Mouse (Mus musculus): ENCODE measurements around the gene Txnrd2.

Txnrd2 gene

GRCm38 (mm10) chr16:18416837-18417236 is 9.3 kb upstream of the Txnrd2 start:
- ATAC-seq (ENCODE audit: low TSS enrichment): peak; percentile 44

- no peak for ATAC-seq (ENCODE audit: low TSS enrichment)
Observed at GRCm38 (mm10) chr16:18417491-18417890, 8.7 kb upstream of the Txnrd2 start.

GRCm38 (mm10) chr16:18418756-18419602 is 7.2 kb upstream of the Txnrd2 start:
- no peak for ATAC-seq (ENCODE audit: low TSS enrichment)

- ATAC-seq (ENCODE audit: low TSS enrichment): no peak
Observed at GRCm38 (mm10) chr16:18419603-18420026, 6.6 kb upstream of the Txnrd2 start.

DNA sequence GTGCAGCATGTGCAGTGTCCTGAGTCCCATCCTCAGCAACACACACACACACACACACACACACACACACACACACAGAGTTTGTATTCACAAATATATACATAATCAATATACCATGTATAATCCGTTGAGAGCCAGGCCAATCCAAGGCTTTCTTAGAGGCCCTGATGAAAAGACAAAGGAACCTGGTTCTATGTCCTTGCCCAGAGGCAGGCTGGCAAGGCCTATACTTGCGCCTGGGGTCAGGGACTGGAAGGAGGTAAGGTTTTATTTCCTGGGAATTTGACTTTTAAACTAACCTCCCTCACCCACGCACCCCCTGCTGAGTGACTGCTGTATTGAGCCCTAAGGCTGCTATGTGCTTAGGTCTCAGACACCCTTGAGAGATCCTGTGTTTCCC is 5.6 kb upstream of the Txnrd2 start:
- ATAC-seq (ENCODE audit: low TSS enrichment): no peak

- ATAC-seq (ENCODE audit: low TSS enrichment): no peak
Observed at GRCm38 (mm10) chr16:18423203-18423914, 2.8 kb upstream of the Txnrd2 start.

DNA sequence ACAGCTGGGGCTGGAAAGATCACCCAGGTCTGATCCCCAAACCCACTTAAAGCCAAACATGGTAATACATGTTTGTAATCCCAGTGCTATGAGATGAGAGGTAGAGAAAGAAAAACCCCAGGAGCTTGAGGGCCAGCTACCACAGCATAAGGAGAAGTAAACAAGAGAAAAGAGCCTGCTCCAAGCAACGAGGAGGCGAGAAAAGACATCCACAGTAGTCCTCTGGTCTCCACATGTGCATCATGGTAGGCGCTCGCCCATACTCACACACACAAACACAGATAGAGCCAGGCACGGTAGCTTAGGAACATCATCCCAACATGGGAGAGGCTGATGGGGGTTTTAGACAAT is 2.3 kb upstream of the Txnrd2 start:
- no peak for ATAC-seq (ENCODE audit: low TSS enrichment)

DNA sequence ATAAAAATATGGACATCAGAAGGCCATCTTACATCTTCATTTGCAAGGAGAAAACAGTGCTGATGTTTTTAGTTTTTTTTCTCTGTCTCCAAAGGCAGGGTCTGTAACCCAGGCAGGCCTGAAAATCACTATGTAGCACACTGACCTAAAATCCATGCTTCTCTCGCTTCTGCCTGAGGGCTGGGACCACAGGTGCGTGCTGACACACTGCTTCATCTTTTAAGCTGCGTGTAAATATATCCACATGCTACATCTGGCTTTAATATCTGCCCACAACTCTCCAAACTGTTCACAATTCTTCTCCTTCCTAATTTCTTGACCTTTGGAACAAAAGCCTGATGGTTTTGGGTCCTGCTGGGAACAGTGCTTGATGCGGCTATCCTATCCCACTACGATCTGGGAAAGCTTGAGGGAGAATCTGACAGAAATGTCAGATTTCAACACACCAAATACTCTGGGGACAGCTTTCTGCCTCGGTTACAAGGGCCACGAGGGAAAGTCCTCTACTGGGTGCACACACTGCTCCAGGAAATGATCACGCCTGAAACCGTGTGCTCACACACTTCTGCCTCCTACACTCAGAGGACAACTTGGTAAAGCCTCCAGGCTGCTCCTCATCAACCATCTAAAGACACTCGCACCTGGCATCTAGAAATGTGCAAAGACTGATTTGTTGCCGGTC is 1.7 kb upstream of the Txnrd2 start:
- 0 out of 2 replicates have a peak, but pooled peaks have one; percentile 31 for ATAC-seq (ENCODE audit: low TSS enrichment)

GRCm38 (mm10) chr16:18425475-18426214 is 539 bp upstream of the Txnrd2 start:
- peak; percentile 31; the same call in 1 of the 2 replicates for ATAC-seq (ENCODE audit: low TSS enrichment)

GRCm38 (mm10) chr16:18426802-18427280 is 657 bp downstream of the Txnrd2 start, which contains the start of gene Comt:
Comt (minus strand) TSS chr16:18426852.
- ATAC-seq (ENCODE audit: low TSS enrichment): no peak

DNA sequence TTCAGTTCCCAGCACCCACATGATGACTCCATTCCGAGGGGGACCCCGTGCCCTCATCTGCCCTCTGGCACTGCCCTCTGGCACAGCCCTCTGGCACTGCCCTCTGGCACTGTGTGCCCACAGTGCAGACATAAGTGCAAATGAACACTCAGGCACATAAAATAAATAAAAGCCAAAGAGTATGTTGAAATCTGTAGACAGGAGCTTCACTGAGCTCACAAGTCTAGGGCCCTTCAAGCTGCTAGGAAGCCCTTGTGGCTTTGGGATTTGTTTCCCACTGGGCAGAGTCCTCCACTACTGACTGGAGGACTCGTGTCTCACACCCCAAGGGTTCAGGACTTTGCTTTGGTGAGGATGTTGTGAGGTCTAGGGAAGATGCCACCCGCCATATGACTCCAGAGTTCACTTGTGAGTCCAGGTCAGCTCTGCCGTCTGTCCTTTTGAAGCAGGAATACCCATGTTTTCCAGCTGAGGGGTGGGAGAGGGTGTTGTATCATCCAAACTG is 1.9 kb downstream of the Txnrd2 start:
- no peak for ATAC-seq (ENCODE audit: low TSS enrichment)

DNA sequence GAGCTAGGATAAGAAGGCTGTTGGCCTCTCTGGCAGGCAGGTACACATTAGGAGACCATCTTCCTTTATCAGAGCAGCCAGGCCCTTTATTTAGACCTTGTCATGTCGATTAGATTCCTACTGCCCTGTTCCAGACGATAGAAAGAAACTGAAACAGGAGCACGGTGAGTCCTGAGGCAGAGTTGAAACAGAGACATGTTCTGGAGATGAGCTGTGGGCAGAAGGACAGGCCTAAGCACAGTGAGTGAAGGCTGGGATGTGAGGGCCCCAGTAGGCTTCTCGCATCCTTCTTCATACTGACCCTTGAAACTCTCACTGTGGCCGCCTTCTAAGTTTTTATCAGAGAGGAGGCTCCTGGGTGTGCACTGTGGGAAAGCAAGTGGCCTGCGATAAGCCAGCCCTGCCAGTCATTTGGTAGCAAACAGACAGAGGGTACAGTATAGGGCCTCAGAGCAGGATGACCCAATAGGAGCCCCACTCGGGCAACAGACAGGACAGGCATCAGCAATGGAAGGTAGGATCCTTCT is 2.4 kb downstream of the Txnrd2 start:
- ATAC-seq (ENCODE audit: low TSS enrichment): no peak

DNA sequence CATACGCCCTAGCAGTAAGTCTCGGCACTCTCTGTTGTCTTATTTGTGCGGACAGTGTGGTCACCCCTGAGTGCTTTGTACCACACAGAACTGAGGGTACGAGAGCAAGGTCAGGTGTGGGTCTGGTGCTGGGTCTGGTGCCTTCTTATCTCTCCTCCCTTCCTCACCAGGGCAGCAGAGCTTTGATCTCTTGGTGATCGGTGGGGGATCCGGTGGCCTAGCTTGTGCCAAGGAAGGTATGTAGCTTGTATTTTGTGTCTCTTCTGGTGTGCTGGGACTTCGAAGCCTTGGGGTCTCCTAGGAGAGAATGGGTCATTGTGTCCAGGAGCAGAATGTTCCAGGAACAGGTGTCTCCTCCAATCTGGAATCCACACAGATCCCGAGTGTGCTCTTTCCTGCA is 3.5 kb downstream of the Txnrd2 start:
- ATAC-seq (ENCODE audit: low TSS enrichment): no peak

GRCm38 (mm10) chr16:18430641-18431212 is 4.5 kb downstream of the Txnrd2 start:
- ATAC-seq (ENCODE audit: low TSS enrichment): no peak

DNA sequence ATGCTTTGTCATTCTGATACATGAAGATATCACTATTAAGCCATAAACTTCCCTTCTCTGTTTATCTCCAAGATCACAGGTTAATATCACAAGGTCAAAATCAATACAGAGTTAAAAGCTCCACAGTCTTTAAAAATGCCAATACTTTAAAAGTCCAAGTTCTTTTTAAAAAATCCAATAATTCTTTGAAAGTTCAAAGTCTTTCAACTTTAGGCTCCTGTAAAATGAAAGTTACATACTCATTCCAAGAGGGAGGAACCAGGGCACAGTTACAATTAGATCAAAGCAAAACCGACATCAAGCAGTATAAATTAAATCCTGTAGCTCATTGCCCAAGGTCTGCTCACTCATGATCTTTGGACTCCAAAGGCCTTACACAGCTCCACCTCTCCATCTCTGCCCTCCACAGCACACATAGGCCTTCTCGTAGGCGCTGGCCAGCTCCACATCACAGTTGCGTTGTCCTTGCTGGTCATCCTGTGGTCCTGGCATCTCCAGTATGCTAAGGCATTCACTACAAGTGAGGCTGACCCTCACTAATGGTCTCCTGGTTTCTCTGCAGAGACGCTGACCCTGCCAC is 7.2 kb downstream of the Txnrd2 start:
- no peak for ATAC-seq (ENCODE audit: low TSS enrichment)

- ATAC-seq (ENCODE audit: low TSS enrichment): no peak
Observed at GRCm38 (mm10) chr16:18436128-18436527, 9.9 kb downstream of the Txnrd2 start.

- ATAC-seq (ENCODE audit: low TSS enrichment): peak; percentile 92
Observed at GRCm38 (mm10) chr16:18443385-18443841, 17.2 kb downstream of the Txnrd2 start.

DNA sequence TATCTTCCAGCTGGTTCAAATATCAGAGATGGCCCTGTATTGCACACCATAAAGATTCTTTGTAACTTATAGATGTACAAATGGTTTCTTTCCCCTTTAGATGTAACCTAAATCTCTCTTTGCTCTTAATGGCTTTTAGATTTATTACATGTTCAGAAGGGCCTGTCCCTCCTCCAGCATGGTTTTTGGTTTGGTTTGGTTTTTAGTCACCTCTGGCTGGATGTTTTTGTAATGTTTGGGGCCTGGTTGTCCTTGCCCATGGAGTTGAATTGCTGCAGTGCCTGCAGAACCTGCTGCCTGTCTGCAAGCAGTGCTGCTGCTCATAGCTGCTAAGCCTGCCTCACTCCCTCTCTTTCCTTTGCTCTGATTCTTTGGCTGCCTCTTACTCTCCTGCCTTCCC is 21.1 kb downstream of the Txnrd2 start:
- no peak for ATAC-seq (ENCODE audit: low TSS enrichment)

DNA sequence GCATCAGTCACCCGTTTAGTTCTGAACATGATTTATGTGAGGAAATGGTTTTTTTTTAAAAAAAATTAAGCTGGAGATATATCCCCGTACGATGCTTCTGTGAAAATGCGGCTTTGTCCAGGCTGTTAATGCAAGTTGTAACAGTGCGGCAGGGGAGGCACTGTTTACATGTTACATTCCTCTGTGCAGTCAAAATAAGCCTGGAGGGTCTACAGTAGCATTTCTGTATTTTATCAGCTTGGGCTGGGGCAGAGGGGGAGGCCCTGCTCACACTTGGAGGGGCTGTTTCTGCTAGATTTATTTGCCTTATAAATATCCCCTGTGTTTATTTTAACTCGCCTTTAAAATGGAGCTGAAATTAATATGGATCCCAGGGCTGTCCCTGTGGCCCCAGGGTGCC is 21.9 kb downstream of the Txnrd2 start:
- no peak for ATAC-seq (ENCODE audit: low TSS enrichment)

DNA sequence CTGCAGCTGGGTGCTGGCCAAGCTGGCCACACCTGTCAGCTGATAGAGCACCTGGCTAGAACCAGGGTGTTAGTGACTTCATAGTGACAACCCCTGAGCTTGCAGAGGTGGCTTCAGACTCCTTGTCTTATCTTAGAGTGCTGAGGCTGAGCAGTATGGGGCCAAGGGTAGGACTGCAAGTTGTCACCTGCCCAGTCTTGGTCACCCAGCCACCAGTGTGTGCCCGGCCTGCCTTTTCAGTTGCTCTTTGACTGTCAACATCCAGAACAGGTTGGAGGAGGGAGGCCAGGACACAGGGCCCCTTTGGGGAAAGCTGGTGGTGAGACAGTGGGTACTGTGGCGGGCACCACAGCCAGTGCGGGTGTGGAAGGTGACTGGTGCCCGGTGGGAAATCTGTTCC is 22.8 kb downstream of the Txnrd2 start:
- no peak for ATAC-seq (ENCODE audit: low TSS enrichment)
